Mouse (Mus musculus) kidney, adult 2 months (tissue): ENCODE results near the gene Zbed4.

Experiments
- CTCF ChIP-seq: fragments of 200-500 bp; conservative IDR thresholded peaks from 2 replicates; pipeline ENCODE4 v1.5.1; 2011; ENCODE audit warnings: low read depth, mild to moderate bottlenecking, control low read depth, low read length, moderate library complexity, mixed read lengths; ENCODE audit not compliant: insufficient read depth, insufficient read length
- POLR2A ChIP-seq: fragments of 200-500 bp; IDR thresholded peaks from one replicate; pipeline ENCODE4 v1.6.1; 2011; ENCODE audit warnings: low read depth, low read length, control low read depth

GRCm38 (mm10) chr15:88745926-88746325 lies 5.5 kb upstream of the Zbed4 start:
- TF ChIP-seq POLR2A, result no peak
- TF ChIP-seq CTCF, result no peak
